Mouse (Mus musculus): ENCODE results near the gene Pdha2. TPM values are rescaled to one million over a fixed set of nuclear protein-coding genes. Genes with fewer than 3 reads are reported as not detected.

Gene Pdha2
- not detected in 4 replicates for total RNA-seq (2023; ENCODE audit: inconsistent age)

DNA sequence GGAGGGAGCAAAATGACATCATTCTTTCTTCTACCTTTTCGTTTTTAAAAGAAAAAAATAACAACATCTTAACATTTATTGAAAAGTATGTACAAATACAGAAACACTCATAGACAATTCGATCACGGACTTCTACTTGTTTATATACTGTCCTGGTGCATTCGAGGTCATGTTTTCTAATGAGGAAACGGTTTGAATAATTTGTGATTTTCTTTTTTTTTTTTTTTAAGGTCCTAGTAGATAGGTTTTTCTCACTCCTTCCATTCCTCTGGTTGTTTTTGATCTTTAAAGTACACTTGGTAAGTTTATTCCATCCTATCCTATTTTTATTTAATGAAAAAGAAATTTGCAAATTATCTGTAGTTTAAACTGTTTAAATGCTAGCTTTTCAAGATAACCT lies at the start of gene Pdha2:
Pdha2 (minus strand) TSS at position 101 of the 400 bp plus-strand sequence.

Measured in B cell, adult (primary cell).